Mouse (Mus musculus) neural tube, embryonic 12.5 days (tissue): ENCODE data around the gene Nrap. TPM values are rescaled to one million over a fixed set of nuclear protein-coding genes. Genes with fewer than 3 reads are reported as not detected.

Source experiments
- ATAC-seq: fragments of 200-750 bp; cut with Nextera tagmentation; 2 replicates; pipeline ENCODE4 v1.8.0; 2017; ENCODE audit warnings: low read depth, mild to moderate bottlenecking, moderate TSS enrichment, moderate library complexity; ENCODE audit not compliant: low FRiP score
- H3K27ac ChIP-seq: fragments of 300-500 bp; sonication (generic); 2 replicates; pipeline ENCODE4 v1.5.1; 2016
- H3K27me3 ChIP-seq: fragments of 300-500 bp; sonication (generic); replicated peaks from 2 replicates; pipeline ENCODE4 v1.6.1; 2016; ENCODE audit warnings: mild to moderate bottlenecking
- H3K36me3 ChIP-seq: fragments of 300-500 bp; sonication (generic); 2 replicates; pipeline ENCODE4 v1.6.1; 2016; ENCODE audit warnings: mild to moderate bottlenecking
- H3K4me1 ChIP-seq: fragments of 300-500 bp; sonication (generic); 2 replicates; pipeline ENCODE4 v1.6.1; 2016
- H3K4me2 ChIP-seq: fragments of 300-500 bp; sonication (generic); replicated peaks from 2 replicates; pipeline ENCODE4 v1.6.1; 2016; ENCODE audit warnings: mild to moderate bottlenecking
- H3K4me3 ChIP-seq: fragments of 300-500 bp; sonication (generic); 2 replicates; pipeline ENCODE4 v1.5.1; 2016
- H3K9ac ChIP-seq: fragments of 300-500 bp; sonication (generic); 2 replicates; pipeline ENCODE4 v1.6.1; 2016; ENCODE audit warnings: mild to moderate bottlenecking
- H3K9me3 ChIP-seq: fragments of 300-500 bp; sonication (generic); 2 replicates; pipeline ENCODE4 v1.6.1; 2016; ENCODE audit warnings: mild to moderate bottlenecking
- WGBS: fragments of 180-500 bp; shearing (Covaris S2); methylation state at CpG from one replicate; pipeline ENCODE4 v1.1.7; 2016; 5-methylcytosine and 5-hydroxymethylcytosine counted together
- polyA plus RNA-seq: library from polyadenylated mRNA; unstranded; fragments of >200 nt; fragmentation: Nextera tagmentation; extraction: Ambion mirVana; gene quantifications from 2 replicates; pipeline ENCODE4 v1.2.1, GENCODE M21; 2016

Gene Nrap
- polyA plus RNA-seq, 1 experiment from 2014 or later = 0.19 TPM

GRCm38 (mm10) chr19:56287580-56288367 lies 102.1 kb downstream of the Nrap start:
- no peak overlapping the region for H3K4me3 ChIP-seq
- no peak for ATAC-seq
- no peaks in the 10 kb centered on the region for H3K36me3 ChIP-seq
- no peaks in the 10 kb centered on the region for H3K27me3 ChIP-seq
- H3K4me2 ChIP-seq = no peak overlapping the region
- no peak overlapping the region for H3K27ac ChIP-seq
- no peaks in the 10 kb centered on the region for H3K4me1 ChIP-seq
- WGBS = 89% methylated on average over 15 of the region's 15 CpGs
- H3K9ac ChIP-seq = no peak overlapping the region
- no peaks in the 10 kb centered on the region for H3K9me3 ChIP-seq

DNA sequence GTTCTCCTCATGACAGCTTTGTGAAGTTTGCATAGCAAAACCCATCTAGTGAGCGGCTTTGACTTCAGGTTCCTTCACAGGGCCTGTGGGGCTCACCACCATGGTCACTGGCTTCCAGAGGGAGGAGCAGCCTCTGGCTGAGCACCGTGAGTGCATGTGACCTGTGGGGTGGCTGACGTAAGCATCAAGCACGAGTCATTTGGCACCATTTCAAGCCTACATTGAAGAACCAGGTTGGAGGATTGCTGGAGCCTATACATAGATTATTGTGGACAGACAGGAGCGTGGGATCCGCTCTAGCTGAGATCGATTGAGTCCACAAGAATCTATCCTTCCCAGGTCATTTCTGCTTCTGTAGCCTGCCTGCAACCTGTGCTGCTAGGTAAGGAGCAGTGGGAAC lies 103.0 kb downstream of the Nrap start, which contains the start of gene Habp2:
Habp2 (plus strand) TSS at position 272 of the 400 bp plus-strand sequence.
- H3K27ac ChIP-seq = no peak within 1 kb of the TSS
- ATAC-seq = no peak
- no peaks in the 10 kb centered on the region for H3K9me3 ChIP-seq
- H3K4me3 ChIP-seq = no peak within 1 kb of the TSS
- no peaks in the 10 kb centered on the region for H3K27me3 ChIP-seq
- no peaks in the 10 kb centered on the region for H3K36me3 ChIP-seq
- H3K9ac ChIP-seq = no peak within 1 kb of the TSS
- no peaks in the 10 kb centered on the region for H3K4me1 ChIP-seq
- 85% methylated on average over 7 of the region's 7 CpGs for WGBS
- H3K4me2 ChIP-seq = no peak within 1 kb of the TSS

- no peaks in the 10 kb centered on the region for H3K27me3 ChIP-seq
- no peaks in the 10 kb centered on the region for H3K4me1 ChIP-seq
- H3K36me3 ChIP-seq = no peaks in the 10 kb centered on the region
- no peaks in the 10 kb centered on the region for H3K9me3 ChIP-seq
- H3K9ac ChIP-seq = no peak overlapping the region
- H3K4me2 ChIP-seq = no peak overlapping the region
- WGBS = 79% methylated on average over 4 of the region's 4 CpGs
- ATAC-seq = no peak
- no peak overlapping the region for H3K27ac ChIP-seq
- H3K4me3 ChIP-seq = no peak overlapping the region
Measured at GRCm38 (mm10) chr19:56285222-56285621, 104.6 kb downstream of the Nrap start.

DNA sequence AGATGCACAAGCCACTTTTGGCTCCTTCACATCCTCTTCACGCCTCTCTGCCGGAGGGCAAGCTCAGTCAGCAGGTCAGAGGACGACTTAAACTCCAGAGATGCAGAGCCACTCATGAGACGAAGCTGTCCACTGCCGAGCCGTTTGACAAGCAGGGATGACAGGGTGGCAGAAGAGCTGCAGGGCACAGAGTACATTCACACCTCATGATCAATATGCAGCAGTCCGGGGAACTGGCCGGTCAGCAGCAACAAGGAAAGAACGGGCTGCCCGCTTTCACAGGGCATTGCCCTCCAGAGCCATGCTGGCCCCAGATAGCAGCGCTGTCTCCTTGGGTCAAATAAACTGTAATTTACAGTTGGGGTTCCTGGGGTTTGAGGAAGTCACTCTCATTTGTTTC lies 111.5 kb downstream of the Nrap start:
- Histone ChIP-seq H3K27ac (no peak overlapping the region), H3K4me3 (no peak overlapping the region), H3K9ac (no peak overlapping the region), H3K4me1 (no peaks in the 10 kb centered on the region), H3K9me3 (no peaks in the 10 kb centered on the region), H3K4me2 (no peak overlapping the region), H3K27me3 (no peaks in the 10 kb centered on the region), H3K36me3 (no peaks in the 10 kb centered on the region)
- WGBS = 89% methylated on average over 11 of the region's 11 CpGs
- ATAC-seq = no peak

DNA sequence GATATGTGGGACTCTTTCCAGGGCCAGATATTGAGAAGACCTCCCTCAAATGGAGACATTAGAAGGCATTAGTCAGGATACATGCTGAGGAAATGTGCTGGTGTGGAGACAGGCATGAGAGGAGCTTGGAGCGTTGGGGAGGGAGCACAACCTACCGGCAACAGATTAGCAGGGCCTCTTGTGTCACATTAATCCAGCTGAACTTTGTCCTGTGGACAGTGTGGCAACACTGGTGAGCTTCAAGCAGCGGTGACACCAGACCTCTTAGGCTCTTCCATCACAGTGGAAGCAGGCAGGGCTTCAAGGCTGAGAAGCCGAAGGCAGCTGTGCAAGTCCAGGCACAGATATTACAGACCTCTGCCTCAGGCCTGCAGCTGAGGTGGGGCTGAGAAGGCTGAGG lies 111.9 kb downstream of the Nrap start:
- WGBS = 90% methylated on average over 4 of the region's 4 CpGs
- no peak overlapping the region for H3K9ac ChIP-seq

DNA sequence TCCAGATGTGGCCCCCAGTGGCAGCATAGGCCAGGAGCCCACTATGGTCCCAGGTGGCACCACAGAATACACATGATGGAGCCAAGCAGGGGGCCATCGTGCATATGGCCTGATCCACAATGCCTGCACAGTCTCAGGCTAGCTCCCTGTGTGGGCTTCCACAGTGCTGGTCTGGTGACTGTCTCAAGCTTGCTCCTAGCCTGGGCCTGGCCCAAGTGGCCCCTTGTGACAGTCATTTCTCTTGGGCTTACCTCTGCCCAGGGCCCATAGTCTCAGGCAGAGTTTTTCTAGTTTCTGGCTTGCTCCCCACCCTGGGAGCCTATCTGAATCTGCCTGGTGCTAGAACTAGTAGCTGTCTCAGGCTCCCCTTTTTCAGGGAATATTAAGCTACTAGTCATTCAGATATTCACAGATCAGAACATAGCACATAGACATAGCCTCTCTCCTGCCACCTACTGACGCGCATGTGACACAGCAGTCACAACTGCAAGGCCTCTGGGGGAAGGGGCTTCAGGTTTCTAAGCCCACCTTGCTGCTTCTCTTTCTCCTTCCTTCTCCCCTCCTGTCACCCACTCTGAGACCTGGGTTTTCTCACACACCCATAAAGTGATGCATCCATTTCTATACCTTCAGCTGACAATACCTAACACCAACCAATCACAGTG lies 112.6 kb downstream of the Nrap start:
- ATAC-seq = no peak
- H3K9me3 ChIP-seq = no peaks in the 10 kb centered on the region
- H3K4me1 ChIP-seq = no peaks in the 10 kb centered on the region
- H3K9ac ChIP-seq = no peak overlapping the region
- no peaks in the 10 kb centered on the region for H3K36me3 ChIP-seq
- no peaks in the 10 kb centered on the region for H3K27me3 ChIP-seq
- no peak overlapping the region for H3K27ac ChIP-seq
- WGBS = 55% methylated on average over 3 of the region's 3 CpGs
- no peak overlapping the region for H3K4me2 ChIP-seq
- no peak overlapping the region for H3K4me3 ChIP-seq

More for the DNA sequence above, 111.9 kb downstream of the Nrap start:
- Histone ChIP-seq H3K36me3 (no peaks in the 10 kb centered on the region), H3K4me1 (no peaks in the 10 kb centered on the region), H3K27ac (no peak overlapping the region), H3K27me3 (no peaks in the 10 kb centered on the region), H3K4me3 (no peak overlapping the region), H3K4me2 (no peak overlapping the region), H3K9me3 (no peaks in the 10 kb centered on the region)
- ATAC-seq = no peak

DNA sequence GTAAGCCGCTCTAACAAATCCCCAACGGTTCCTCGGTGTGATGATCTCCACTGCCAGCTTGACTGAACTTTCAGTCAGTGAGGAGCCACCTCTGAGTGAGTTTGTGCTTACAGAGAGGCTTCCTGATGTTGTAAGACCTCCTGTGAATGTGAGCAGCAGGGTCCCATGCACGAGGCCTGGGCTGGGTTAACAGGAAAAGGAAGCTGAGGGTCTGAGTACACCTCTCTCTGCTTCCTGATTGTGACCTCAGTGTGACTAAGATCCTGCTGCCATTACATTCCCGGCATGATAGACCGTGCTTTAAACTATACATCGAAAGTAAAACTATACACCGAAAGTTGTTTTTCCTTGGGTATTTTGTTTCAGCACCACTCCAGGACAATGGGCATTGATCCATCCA lies 117.8 kb downstream of the Nrap start:
- no peak overlapping the region for H3K27ac ChIP-seq
- no peak for ATAC-seq
- 90% methylated on average over 8 of the region's 8 CpGs for WGBS
- H3K9ac ChIP-seq = no peak overlapping the region
- no peak overlapping the region for H3K4me3 ChIP-seq
- no peaks in the 10 kb centered on the region for H3K36me3 ChIP-seq
- no peaks in the 10 kb centered on the region for H3K27me3 ChIP-seq
- H3K4me2 ChIP-seq = no peak overlapping the region
- no peaks in the 10 kb centered on the region for H3K9me3 ChIP-seq
- no peaks in the 10 kb centered on the region for H3K4me1 ChIP-seq

Other genes starting within 250 kb of the Nrap start
- not detected in 2 replicates for gene Habp2, start 102.9 kb downstream of the Nrap start, polyA plus RNA-seq
- gene Casp7, start 7.1 kb upstream of the Nrap start, polyA plus RNA-seq = 16.0 and 16.4 TPM in 2 replicates
- gene Plekhs1, start 71.6 kb upstream of the Nrap start, polyA plus RNA-seq = 0.15 TPM in 1 of 2 replicates, not detected in the other
- 12.1 and 16.0 TPM in 2 replicates for gene Dclre1a, start 158.2 kb upstream of the Nrap start, polyA plus RNA-seq
- 12.7 and 14.7 TPM in 2 replicates for gene Nhlrc2, start 158.2 kb upstream of the Nrap start, polyA plus RNA-seq